Mouse (Mus musculus): ENCODE measurements around the gene Gm4767. TPM values are rescaled to one million over a fixed set of nuclear protein-coding genes. Genes with fewer than 3 reads are reported as not detected.
"Not testable (repeated sequence)": the region's sequence is repeated elsewhere in the genome, so short reads cannot be mapped to it uniquely, and the experiment has no call there.

Gene Gm4767
- polyA plus RNA-seq (2015; fragmentation: Nextera tagmentation; extraction: Ambion mirVana): 0.79 and 0.94 TPM in 2 replicates

GRCm38 (mm10) chr10:81811899-81812298 lies at the start of gene Gm4767:
Gene Gm4767 (plus strand): TSS chr10:81812186.
- H3K36me3 ChIP-seq (ENCODE audit: control insufficient read depth, insufficient read depth); H3K27me3 ChIP-seq (ENCODE audit: control insufficient read depth, insufficient read depth, low read depth, low read length); H3K27ac ChIP-seq (ENCODE audit: low read length); ATAC-seq (ENCODE audit: low read depth); H3K9ac ChIP-seq (ENCODE audit: low read depth, low read length); H3K4me1 ChIP-seq (ENCODE audit: control insufficient read depth, low read depth, low read length); H3K4me3 ChIP-seq (ENCODE audit: low read depth, low read length); H3K4me2 ChIP-seq (ENCODE audit: low read depth, low read length); H3K9me3 ChIP-seq (replicated peaks; ENCODE audit: control insufficient read depth, low read length): not testable (repeated sequence)
- 21% methylated on average over 10 of the region's 20 CpGs for WGBS (ENCODE audit: insufficient replicate concordance)

- not testable (repeated sequence) for H3K4me1 ChIP-seq (ENCODE audit: control insufficient read depth, low read depth, low read length); H3K27ac ChIP-seq (ENCODE audit: low read length); H3K4me3 ChIP-seq (ENCODE audit: low read depth, low read length); H3K9me3 ChIP-seq (replicated peaks; ENCODE audit: control insufficient read depth, low read length); H3K27me3 ChIP-seq (ENCODE audit: control insufficient read depth, insufficient read depth, low read depth, low read length); H3K36me3 ChIP-seq (ENCODE audit: control insufficient read depth, insufficient read depth); H3K4me2 ChIP-seq (ENCODE audit: low read depth, low read length); H3K9ac ChIP-seq (ENCODE audit: low read depth, low read length)
- peak; percentile 74 for ATAC-seq (ENCODE audit: low read depth)
- WGBS (ENCODE audit: insufficient replicate concordance): no CpG with 5 or more reads among the region's 43 CpGs
Observed at GRCm38 (mm10) chr10:81770506-81771403, 41.2 kb upstream of the Gm4767 start, which contains the start of gene Gm3055. Gene Gm3055 (minus strand): TSS chr10:81771161.

- not testable (repeated sequence) for H3K9ac ChIP-seq (ENCODE audit: low read depth, low read length); ATAC-seq (ENCODE audit: low read depth); H3K4me1 ChIP-seq (ENCODE audit: control insufficient read depth, low read depth, low read length); H3K36me3 ChIP-seq (ENCODE audit: control insufficient read depth, insufficient read depth); H3K27me3 ChIP-seq (ENCODE audit: control insufficient read depth, insufficient read depth, low read depth, low read length); H3K4me3 ChIP-seq (ENCODE audit: low read depth, low read length); H3K9me3 ChIP-seq (replicated peaks; ENCODE audit: control insufficient read depth, low read length); H3K27ac ChIP-seq (ENCODE audit: low read length); H3K4me2 ChIP-seq (ENCODE audit: low read depth, low read length)
- no CpG with 5 or more reads among the region's 3 CpGs for WGBS (ENCODE audit: insufficient replicate concordance)
Observed at GRCm38 (mm10) chr10:81771404-81771777, 40.6 kb upstream of the Gm4767 start.

GRCm38 (mm10) chr10:81846219-81846618 lies 34.2 kb downstream of the Gm4767 start:
- H3K4me2 ChIP-seq (ENCODE audit: low read depth, low read length); H3K9ac ChIP-seq (ENCODE audit: low read depth, low read length); H3K36me3 ChIP-seq (ENCODE audit: control insufficient read depth, insufficient read depth); H3K4me3 ChIP-seq (ENCODE audit: low read depth, low read length); H3K4me1 ChIP-seq (ENCODE audit: control insufficient read depth, low read depth, low read length); H3K27me3 ChIP-seq (ENCODE audit: control insufficient read depth, insufficient read depth, low read depth, low read length); H3K27ac ChIP-seq (ENCODE audit: low read length); ATAC-seq (ENCODE audit: low read depth); H3K9me3 ChIP-seq (replicated peaks; ENCODE audit: control insufficient read depth, low read length): not testable (repeated sequence)
- WGBS (ENCODE audit: insufficient replicate concordance): no CpG with 5 or more reads among the region's 18 CpGs

- H3K9me3 ChIP-seq (replicated peaks; ENCODE audit: control insufficient read depth, low read length); H3K4me2 ChIP-seq (ENCODE audit: low read depth, low read length); H3K4me1 ChIP-seq (ENCODE audit: control insufficient read depth, low read depth, low read length); H3K9ac ChIP-seq (ENCODE audit: low read depth, low read length); H3K4me3 ChIP-seq (ENCODE audit: low read depth, low read length); H3K27me3 ChIP-seq (ENCODE audit: control insufficient read depth, insufficient read depth, low read depth, low read length); H3K27ac ChIP-seq (ENCODE audit: low read length); H3K36me3 ChIP-seq (ENCODE audit: control insufficient read depth, insufficient read depth): not testable (repeated sequence)
- 33% methylated on average over 4 of the region's 49 CpGs for WGBS (ENCODE audit: insufficient replicate concordance)
- peak; percentile 99 for ATAC-seq (ENCODE audit: low read depth)
Observed at GRCm38 (mm10) chr10:81863409-81864407, 51.7 kb downstream of the Gm4767 start, which contains the start of gene Gm32687. Gene Gm32687 (plus strand): TSS chr10:81863934.

Other genes starting within 250 kb of the Gm4767 start
- gene Tle2, start 237.6 kb upstream of the Gm4767 start, polyA plus RNA-seq (2015; fragmentation: Nextera tagmentation; extraction: Ambion mirVana): 1.8 and 2.7 TPM in 2 replicates
- gene Tle6, start 211.1 kb upstream of the Gm4767 start, polyA plus RNA-seq (2015; fragmentation: Nextera tagmentation; extraction: Ambion mirVana): 3.5 and 4.5 TPM in 2 replicates
- 0.35 and 0.36 TPM in 2 replicates for gene BC025920, start 205.9 kb upstream of the Gm4767 start, polyA plus RNA-seq (2015; fragmentation: Nextera tagmentation; extraction: Ambion mirVana)
- gene Sirt6, start 184.4 kb upstream of the Gm4767 start, polyA plus RNA-seq (2015; fragmentation: Nextera tagmentation; extraction: Ambion mirVana): 6.9 and 8.1 TPM in 2 replicates
- gene Ankrd24, start 183.6 kb upstream of the Gm4767 start, polyA plus RNA-seq (2015; fragmentation: Nextera tagmentation; extraction: Ambion mirVana): 2.1 and 2.4 TPM in 2 replicates
- 1.1 and 1.3 TPM in 2 replicates for gene Gm10778, start 163.1 kb upstream of the Gm4767 start, polyA plus RNA-seq (2015; fragmentation: Nextera tagmentation; extraction: Ambion mirVana)
- 3.5 and 4.4 TPM in 2 replicates for gene Zfp433, start 107.4 kb upstream of the Gm4767 start, polyA plus RNA-seq (2015; fragmentation: Nextera tagmentation; extraction: Ambion mirVana)
- gene Gm3055, start 41.0 kb upstream of the Gm4767 start, polyA plus RNA-seq (2015; fragmentation: Nextera tagmentation; extraction: Ambion mirVana): 1.1 TPM in 2 replicates
- 2.1 TPM in 2 replicates for gene Gm32687, start 51.7 kb downstream of the Gm4767 start, polyA plus RNA-seq (2015; fragmentation: Nextera tagmentation; extraction: Ambion mirVana)
- 0.07 and 0.49 TPM in 2 replicates for gene Zfp781, start 118.3 kb downstream of the Gm4767 start, polyA plus RNA-seq (2015; fragmentation: Nextera tagmentation; extraction: Ambion mirVana)
- gene Zfp873, start 235.9 kb downstream of the Gm4767 start, polyA plus RNA-seq (2015; fragmentation: Nextera tagmentation; extraction: Ambion mirVana): 2.0 and 2.3 TPM in 2 replicates